Mouse (Mus musculus) spleen, postnatal 36 days (tissue): ENCODE measurements around the gene Ggct.

Experiments used
- DNase-seq, 2 experiments: peaks; one replicate each; pipeline ENCODE4 v3.0.0; 2022; ENCODE audit warnings: low spot score in 2 of 2, mixed read lengths in 1 of 2

Gene Ggct

DNA sequence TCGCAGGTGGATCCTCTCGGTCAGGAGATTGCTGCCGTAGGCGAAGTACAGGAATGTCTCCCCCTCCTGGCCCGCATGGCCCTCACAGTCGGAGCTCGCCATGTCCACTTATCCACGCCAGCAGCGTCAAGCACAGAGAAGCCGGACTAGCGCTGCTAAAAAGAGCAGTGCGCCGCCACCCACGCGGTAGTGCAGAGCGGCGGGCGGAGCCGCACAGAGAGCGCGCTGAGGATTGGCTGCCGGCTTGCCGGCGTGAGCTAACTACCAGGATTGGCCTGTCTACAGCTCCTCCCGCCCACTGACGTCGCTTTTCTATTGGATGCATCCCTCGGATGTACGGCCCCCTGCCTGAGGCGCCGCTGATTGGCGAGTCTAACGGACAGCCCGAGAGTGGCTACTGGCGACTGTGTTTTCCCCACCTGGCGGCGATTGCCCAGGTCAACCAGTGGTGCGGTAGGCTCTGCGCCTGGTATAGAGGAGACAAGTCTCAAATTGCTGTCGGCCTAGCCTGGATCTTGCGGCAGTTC, at the start of gene Ggct:
TSS of gene Ggct (minus strand) at position 217 of the 527 bp plus-strand sequence.
- peak; percentile 96 for DNase-seq

DNA sequence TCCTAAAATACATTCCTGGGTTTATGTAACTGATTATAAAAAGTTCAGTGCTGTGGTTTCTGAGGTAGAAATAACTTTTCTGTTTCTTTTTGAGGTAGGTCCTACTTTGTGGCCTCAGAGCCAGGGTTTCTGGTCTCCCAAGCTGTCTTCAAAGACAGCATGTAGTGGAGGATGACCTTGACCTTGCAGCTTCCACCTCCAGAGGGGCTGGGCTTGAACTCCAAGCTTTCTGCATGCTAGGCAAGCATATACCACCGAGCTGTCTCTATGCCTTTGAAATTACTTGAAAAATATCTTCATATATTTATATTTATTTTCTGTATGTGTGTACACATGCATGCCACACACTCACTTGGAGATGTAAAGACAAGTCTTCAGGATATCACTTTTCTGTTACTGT, 47.3 kb upstream of the Ggct start:
- DNase-seq, result no peak

DNA sequence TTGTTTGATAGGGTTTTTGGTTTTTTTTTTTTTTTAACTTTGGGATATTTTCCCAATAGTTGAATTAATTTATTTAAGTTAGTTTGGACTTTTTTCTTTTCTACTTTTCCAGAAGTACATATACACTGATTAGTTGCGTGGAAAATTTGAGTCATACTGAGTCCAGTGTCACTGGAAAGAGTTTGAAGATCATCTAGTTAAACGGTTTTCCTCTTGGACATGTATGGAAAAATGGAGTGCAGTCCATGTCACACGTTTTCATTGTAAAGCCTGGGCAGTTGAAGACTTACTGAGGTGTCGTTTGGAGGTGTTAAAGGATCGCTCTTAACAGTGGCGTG, 46.7 kb upstream of the Ggct start:
- no peak for DNase-seq

DNA sequence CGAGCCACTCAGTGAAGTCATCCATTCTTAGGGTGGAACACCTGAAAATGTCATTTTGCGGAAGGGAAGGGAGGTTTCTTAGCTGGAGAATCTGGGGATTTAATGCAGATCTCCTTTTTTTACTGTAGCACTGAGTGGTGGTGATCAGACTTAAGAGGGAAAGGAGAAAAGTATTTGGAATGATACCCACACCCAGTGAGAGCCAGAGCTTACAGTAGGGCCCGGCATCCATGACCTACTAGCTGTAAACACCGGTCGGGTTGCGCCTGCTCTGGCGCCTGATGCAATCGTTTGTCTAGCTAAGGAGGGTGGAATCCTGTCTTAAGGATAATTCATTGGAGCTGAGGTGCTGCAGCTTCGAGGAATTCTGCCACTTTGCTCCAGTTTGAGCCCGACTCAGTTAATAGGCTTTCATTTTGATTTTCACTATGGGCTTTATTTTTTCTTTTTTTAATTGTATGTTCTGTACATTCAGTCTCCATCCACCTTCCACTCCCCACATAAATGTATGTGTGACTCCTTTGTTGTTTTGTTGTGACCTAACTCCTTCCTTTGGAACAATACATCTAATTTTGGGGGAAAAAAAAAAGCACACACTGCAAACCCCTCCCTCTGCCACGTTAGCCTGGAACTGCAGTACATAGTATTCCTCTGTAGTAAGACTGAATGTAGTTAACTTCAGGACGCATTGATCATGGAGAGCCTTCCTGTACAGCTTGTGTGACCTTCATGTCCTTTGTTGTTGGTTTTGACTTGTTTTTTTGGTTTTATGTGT, 46.1 kb upstream of the Ggct start:
- DNase-seq, result no peak

DNA sequence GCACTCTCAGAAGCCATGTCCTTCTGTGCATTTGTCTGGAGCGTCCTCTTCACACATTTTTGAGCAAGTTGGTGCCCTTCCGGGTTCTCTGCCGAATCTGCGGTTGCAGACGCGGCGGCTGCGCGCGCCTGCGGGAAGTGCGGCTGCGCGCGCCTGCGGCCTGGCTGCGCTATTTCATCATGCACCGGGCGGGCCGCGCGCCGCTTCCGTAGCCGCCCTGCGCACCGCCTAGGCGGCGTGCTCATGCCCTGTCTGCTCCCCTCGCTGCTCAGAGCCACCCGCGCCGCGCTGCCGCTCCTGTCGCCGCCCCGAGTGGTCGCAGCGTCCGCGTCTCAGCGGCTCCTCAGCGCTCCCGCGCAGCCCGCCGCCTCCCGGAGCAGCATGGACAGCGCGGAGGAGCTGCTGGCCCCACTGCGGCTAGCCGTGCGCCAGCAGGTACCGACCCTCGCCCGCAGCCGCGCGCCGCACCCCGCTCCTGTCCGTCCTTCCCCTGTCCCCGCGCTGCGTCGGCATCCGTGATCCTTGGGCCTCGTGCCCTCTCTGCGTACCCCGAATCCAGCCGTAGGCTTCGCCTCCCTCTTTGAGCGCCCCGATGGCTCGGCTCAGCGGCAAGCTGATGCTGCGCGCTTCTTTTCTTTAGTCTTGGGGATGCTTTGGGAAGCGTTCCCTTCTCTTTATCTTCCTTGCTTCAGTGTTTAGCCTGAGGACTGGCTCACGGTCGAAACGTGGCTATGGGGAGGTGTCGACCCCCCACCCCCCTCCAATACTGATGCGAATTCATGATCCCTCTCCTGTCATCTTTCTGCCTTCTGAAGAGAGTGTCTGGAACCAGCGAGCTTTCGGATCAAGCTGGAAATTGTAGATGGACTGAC, 45.3 kb upstream of the Ggct start, which contains the start of gene Gars:
TSS of gene Gars (plus strand) at position 209 of the 872 bp plus-strand sequence.
- peak; percentile 88 to 89 for DNase-seq

DNA sequence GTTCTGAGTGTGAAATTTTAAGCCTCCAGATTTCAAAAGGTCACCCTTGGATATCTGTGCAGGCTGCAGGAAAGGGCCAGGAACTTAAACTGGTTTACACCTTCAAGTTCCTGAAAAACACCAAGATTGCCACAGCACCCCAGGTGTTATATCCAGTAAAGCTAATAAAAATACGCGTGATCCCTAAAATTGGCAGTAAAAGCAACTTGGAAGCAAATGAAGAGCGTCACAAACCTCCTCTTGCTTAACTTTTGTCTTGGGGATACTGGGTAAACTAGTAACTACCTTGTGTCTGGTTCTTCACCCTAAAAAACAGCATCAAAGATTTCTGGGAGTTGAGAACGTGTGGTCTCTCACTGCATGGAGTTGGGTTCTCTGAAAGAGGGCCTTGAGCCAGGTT, 44.0 kb upstream of the Ggct start:
- DNase-seq, result no peak

DNA sequence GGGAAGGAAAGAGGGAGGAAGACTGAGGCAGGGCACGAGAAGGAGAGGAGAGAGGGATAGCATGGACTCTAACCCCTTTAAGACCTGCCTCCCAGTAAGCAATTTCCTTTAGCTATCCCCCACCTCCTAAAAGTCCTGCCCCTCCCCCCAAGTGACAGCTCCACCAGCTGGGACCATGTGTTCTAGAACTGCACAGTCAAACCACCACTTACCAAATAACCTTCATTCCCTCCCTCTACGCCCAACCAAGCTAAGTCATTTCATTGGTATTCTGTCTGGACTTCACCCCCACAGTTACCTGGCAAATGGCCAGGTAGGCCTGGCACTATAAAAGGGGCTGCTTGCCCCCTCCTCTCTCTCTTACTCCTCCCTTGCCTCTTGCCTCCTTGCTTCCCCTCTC, 34.9 kb upstream of the Ggct start:
- no peak for DNase-seq

DNA sequence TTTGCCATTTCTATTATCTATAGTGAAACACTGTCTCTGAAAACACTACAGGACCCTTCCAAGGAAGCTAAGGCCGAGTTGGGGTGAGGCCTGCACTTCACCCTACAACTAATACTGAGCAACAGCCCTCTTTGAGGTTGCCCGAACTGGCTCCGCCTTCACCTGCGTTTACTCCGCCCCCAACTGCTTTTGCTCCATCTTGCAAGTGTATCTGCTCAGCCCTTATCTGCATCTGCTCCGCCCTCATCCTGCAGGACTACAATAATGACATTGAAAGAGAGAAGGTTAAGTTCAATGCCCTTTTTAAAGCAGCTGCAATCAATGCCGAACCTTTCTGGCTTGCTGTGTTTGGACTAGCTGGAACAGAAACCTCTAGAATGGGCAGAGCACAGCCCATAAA, 29.1 kb upstream of the Ggct start:
- no peak for DNase-seq

DNA sequence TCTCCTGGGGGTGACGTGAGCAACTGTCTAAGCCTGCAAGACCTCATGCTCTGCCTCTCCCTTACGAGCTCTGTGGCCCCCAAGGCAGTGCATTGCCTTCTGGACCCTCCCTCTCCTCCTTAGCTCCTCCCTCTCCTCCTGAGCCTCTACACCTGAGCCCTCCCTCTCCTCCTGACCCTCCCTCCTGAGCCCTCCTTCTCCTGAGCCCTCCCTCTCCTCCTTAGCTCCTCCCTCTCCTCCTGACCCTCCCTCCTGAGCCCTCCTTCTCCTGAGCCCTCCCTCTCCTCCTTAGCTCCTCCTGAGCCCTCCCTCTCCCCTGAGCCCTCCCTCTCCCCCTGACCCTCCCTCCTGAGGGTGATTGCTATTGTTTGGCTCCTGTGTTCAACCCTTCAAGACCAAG, 25.7 kb upstream of the Ggct start:
- no peak for DNase-seq

DNA sequence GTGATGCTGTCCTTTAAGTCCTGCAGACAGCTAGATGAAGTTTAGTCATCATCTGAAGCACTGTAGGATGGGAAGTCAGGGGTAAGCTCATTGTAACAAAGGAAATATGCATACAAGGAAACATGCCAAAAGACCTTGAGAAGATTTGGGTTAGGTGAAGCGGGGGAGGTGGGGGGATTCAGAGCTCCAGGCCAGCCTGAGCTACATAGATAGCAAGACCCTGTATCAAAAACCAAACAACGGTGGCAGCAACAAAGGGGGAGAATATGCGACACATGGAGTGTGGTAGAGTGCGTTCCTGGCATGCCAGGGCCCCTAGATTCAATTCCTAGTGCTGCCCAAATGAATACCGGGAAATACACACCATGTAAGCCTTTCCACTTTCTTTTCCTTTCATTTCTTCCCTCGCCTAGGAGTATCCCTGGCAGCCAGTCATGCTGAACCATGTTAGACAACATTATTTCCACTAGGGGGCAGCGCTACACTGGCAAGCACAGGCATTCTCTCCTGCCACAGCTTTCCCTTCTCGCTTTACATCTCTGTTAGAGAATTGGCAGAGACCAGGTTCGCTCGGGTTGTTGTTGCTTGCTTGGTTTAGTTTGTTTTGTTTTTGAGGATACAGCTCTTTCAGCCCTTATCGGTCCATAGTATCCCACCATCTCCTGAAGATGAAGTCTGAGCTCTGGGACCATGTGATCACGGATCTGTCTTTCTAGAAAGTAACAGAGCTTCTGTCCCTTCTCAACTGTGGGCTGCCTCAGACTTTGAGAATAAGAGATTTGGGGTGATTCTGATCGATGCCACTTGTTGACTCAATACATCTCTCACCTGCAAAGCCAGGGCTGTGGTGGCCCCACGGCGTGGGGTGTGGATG, 24.2 kb upstream of the Ggct start:
- DNase-seq, result peak; percentile 31 to 44

DNA sequence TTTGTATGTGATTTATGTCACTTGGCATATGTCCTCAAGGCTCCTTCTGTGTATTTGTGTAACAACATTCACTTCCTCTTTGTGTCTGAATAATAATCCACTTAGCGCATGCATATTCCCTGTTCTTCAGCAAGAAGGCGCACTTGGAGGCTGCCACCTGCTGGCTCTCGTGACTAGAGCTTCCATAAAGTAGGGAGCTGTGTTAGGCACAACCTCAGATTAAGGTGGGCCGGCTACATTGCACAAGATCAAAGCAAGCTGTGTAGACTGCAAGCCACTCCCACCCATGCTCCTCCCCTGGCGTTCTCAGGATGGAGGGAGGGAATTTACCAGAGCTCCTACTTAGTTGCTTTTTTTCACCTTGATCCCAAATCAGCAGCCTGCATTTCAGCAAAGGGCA, 23.5 kb upstream of the Ggct start:
- DNase-seq, result peak; percentile 29 to 35

DNA sequence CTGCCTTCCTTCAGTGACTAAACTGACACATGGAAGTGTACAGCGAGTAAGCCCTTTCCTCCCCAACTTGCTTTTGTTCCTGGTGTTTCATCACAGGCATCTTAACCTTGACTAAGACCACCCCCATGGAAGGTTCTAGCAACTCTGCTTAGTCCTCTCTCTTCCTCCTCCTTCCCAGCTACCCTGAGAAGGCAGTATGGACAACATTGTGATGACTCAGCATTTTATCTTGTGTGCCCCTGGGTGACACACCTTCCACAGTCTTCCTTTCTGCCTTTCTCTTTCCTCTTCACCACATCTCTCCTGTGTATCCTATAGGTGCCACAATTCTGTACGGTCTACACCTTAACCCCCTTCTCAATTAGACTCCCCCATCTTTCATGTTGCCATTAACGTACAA, 21.4 kb upstream of the Ggct start:
- DNase-seq, result no peak

DNA sequence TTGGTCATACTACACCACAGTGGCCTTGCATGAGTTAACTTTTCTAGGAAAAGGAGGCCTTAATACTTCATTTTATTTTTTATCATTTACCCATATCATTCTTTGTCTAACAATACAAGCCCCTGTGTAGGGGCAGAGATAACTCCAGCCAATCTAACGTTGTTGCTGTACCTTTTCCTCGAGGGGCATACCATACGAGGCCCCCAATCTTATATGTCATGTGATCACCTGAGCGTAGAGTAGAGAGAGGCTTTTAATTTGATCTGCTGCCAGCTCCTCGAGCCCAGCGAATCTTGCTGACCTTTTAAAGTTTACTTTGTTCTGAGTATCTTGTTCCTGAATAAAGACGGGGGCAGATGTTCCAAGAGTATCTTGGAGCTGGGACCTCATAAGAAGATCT, 19.8 kb upstream of the Ggct start:
- no peak for DNase-seq

DNA sequence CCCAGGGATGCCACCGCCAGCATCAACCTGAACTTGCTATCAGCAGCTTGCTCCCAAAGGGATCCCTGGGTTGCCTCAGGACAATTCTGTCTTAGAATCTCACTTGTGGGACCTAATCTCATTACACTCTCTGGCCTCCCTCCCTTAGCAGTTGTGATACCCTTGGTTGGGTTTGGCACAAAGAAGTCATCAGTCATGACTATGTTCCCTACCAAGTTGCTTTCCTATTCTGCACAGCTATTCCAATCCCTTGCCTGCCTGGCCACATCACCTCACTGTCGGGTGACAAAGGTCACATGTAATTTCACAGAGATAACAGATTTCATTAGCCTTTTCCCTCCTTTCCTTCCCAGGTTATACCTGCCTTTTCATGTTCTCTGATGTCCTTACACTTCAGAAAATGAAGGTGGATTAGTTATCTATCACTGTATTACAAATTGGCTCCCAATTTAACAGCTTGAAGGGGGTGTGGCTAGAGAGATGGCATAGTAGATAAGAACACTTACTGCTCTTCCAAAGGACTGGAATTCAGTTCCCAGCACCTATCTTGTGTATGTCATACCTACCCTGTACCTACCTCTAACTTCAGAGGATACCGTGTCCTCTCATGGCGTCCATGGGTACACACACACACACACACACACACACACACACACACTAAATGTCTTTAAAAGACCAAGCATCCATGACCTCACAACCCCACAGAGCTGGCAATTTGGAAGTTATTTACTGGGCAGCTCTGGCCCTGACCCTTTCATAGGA, 17.8 kb upstream of the Ggct start:
- no peak for DNase-seq

DNA sequence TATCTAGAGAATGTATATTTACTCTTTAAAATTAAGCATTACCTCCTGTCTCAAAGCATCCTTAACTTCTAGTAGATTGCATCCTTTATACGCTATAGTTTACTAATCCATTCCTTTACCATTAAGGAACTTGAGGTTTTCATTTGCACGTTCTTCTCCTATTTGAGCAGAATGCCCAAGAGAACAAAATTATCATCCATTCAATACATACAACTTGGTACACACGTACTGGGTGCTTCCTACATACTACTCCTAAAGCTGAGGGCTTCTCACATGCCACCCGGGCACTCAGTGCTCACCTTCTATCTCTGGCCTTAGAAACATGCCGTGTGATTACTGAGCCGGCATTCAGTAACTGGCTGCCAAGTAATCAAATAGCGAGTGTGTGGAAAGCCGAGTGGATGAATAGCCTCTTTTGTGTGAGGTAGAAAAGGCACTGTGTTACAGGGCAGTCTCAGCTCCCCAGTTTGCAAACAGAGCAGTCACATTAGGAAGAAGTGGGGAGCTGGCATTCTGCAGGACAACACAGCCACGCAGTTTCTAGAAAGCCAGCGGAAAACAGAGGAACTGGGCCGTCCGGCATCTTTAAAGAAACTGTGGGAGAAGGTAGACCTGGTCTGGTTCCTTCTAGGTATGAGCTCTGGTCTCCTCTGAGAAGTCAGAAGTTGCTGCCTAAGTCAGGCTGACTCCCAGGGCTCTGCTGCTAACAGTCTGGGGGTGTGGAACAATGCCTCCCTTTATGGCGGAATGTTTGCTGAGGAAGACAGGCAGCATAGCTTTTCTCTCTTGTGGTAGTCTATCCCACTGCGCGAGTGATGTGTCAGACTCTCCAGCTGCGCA, 16.9 kb upstream of the Ggct start:
- no peak for DNase-seq

DNA sequence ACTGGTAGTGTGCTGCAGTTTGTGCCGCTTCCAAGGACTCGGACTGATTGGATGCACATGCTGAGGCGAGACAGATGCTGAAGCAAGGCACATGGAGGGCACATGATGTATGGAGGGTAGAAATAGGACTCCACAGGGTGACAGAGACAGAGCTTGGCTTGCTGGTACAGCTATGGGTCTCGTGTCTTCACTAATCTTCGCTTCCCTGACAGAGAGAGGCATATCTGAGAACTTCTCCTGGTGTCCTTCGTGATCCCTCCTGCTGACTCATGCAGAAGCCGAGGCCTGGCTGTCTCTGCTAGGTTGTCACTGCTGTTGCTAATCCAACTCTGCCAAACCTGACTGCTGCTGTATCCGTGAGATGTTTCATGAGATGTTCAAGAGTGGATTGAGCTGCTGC, 15.7 kb upstream of the Ggct start:
- DNase-seq, result no peak

DNA sequence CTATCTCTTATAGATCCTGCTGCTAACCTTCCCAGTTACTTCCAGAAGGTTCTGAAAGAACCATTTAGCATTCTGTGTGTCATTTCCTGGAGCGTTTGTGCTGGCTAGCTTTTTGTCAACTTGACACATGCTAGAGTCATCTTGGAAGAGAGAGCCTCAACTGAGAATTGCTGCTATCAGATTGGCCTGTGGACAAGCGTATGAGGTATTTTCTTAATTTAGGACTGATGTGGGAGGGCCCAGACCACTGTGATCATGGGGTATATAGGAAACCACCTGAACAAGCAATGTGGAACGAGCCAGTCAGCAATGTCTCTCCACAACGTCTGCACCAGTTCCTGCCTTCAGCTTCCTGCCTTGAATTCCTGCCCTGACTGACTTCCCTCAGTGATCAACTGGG, 10.8 kb upstream of the Ggct start:
- no peak for DNase-seq

DNA sequence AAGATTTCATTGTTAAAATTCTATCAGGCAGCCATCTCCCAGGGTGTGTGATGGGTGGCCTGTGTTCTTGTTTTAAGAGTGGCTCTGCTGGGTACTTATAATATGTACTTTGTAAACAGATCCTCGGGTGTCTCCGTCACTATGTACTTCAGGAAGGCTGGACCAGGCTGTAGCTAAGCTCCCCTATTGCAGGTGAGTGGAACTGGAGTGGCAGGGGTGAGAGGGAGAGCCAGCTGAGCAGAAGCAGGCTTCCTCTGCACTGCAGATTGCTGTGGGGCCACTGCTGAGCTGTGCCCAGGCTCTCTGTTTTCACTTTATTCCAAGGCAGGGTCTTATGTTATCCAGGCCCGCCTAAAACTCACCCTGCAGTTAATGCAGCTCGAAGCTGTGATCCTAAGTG, 9.7 kb upstream of the Ggct start:
- no peak for DNase-seq

DNA sequence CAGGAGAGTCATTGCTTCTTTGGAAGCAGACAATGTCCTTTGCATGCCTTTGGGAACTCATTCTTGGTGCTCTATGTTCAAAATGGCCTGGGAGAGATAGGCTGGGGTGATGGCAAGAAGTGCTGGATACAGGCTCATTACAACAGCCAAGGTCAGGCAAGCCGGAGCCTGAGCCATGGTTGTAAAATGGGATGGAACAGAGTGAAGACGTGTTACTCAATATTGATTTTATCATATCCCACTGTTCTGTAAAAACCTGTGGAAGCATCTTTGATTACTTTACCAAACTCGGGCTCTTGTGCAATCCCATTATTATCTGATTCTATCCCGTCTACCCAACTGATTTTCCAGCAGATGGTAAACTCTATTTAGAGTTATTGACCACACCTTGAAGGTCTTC, 8.6 kb upstream of the Ggct start:
- DNase-seq, result no peak

DNA sequence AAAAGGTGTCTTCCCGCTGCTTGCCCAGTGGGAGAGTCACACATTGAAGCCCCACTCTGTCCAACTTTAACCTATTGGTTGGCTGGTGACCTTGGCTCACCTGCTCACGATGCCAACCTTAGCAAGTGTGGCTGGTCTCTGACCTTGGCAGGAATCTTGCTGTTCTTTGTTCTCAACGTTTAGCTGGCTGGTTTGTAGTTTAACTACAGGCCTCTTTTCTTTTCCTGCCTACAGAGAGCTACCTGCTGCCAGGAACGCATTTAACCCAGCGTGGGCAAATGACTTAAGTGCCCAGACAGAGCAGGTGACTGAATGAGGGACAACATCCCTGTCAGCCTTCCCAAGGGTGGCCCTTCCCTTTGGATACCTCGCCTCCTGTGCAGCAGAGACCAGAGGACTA, 5.0 kb upstream of the Ggct start:
- DNase-seq, result no peak
